Mouse (Mus musculus) midbrain, embryonic 13.5 days (tissue): Measurements from ENCODE around the gene Ganab. TPM values are rescaled to one million over a fixed set of nuclear protein-coding genes. Genes with fewer than 3 reads are reported as not detected.

Experiments used
- ATAC-seq: fragments of 200-750 bp; cut with Nextera tagmentation; 2 replicates; pipeline ENCODE4 v1.8.0; 2017; ENCODE audit warnings: mild to moderate bottlenecking, moderate TSS enrichment, moderate library complexity
- H3K27ac ChIP-seq: fragments of 300-500 bp; sonication (generic); 2 replicates; pipeline ENCODE4 v1.5.1; 2015; ENCODE audit warnings: inconsistent platforms, mild to moderate bottlenecking, moderate library complexity
- H3K27me3 ChIP-seq: fragments of 300-500 bp; sonication (generic); 2 replicates; pipeline ENCODE4 v1.6.1; 2015; ENCODE audit warnings: mild to moderate bottlenecking, inconsistent platforms
- H3K36me3 ChIP-seq: fragments of 300-500 bp; sonication (generic); 2 replicates; pipeline ENCODE4 v1.6.1; 2015; ENCODE audit warnings: mild to moderate bottlenecking, inconsistent platforms
- H3K4me1 ChIP-seq: fragments of 300-500 bp; sonication (generic); replicated peaks from 2 replicates; pipeline ENCODE4 v1.6.1; 2015; ENCODE audit warnings: inconsistent platforms
- H3K4me2 ChIP-seq: fragments of 300-500 bp; sonication (generic); replicated peaks from 2 replicates; pipeline ENCODE4 v1.6.1; 2015; ENCODE audit warnings: moderate library complexity, mild to moderate bottlenecking, inconsistent platforms
- H3K4me3 ChIP-seq: fragments of 300-500 bp; sonication (generic); replicated peaks from 2 replicates; pipeline ENCODE4 v1.5.1; 2015; ENCODE audit warnings: mild to moderate bottlenecking, inconsistent platforms
- H3K9ac ChIP-seq: fragments of 300-500 bp; sonication (generic); replicated peaks from 2 replicates; pipeline ENCODE4 v1.6.1; 2015; ENCODE audit warnings: mild to moderate bottlenecking, inconsistent platforms
- H3K9me3 ChIP-seq: fragments of 300-500 bp; sonication (generic); 2 replicates; pipeline ENCODE4 v1.6.1; 2016; ENCODE audit warnings: mild to moderate bottlenecking, inconsistent platforms
- WGBS: fragments of 180-500 bp; shearing (Covaris S2); methylation state at CpG from one replicate; pipeline ENCODE4 v1.1.7; 2015; 5-methylcytosine and 5-hydroxymethylcytosine counted together
- polyA plus RNA-seq: library from polyadenylated mRNA; unstranded; fragments of >200 nt; fragmentation: Nextera tagmentation; extraction: Ambion mirVana; gene quantifications from 2 replicates; pipeline ENCODE4 v1.2.1, GENCODE M21; 2015

The Ganab gene
- polyA plus RNA-seq, 1 experiment from 2014 or later, result 99.8 TPM

DNA sequence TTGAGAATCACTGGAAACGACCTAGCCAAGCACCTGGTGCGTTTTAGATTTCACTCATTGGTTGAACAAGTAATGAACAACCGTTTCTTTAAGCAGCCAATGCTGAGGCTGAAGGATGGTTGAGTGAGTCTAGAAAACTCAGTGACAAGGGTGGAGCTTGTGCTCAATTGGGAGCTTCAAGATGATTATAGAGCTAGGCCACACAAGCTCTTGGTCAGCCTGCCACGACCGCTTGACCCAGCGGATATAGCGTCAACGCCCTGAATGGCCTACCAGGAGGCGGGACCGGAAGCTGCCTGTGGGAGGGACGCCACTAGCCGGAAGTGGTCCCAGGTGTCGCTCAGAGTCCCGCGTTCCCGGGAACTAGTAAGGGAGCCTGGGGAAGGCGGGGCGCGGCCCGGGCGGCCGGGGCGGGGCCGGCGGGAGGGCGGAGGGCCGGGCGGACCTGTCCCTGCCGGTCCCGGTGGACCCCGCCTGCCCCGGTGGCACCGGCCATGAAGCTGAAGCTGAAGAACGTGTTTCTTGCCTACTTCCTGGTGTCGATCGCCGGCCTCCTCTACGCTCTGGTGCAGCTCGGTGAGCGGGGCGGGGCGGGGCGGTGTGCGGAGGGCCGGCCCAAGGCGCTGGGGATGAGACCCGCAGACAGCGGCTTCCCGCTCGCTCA lies 22.3 kb downstream of the Ganab start, which contains the start of gene B3gat3:
TSS of gene B3gat3 (plus strand) at position 302 of the 664 bp plus-strand sequence.
- Histone ChIP-seq H3K27ac (peak within 1 kb of the TSS; percentile 89), H3K36me3 (peaks cover 19% of the 10 kb centered on the region), H3K4me3 (peak within 1 kb of the TSS; percentile 91), H3K9ac (peak within 1 kb of the TSS; percentile 86), H3K4me2 (peak within 1 kb of the TSS; percentile 87), H3K9me3 (no peaks in the 10 kb centered on the region), H3K4me1 (peaks cover 11% of the 10 kb centered on the region), H3K27me3 (no peaks in the 10 kb centered on the region)
- 3% methylated on average over 44 of the region's 50 CpGs for WGBS
- peak; percentile 99 for ATAC-seq

DNA sequence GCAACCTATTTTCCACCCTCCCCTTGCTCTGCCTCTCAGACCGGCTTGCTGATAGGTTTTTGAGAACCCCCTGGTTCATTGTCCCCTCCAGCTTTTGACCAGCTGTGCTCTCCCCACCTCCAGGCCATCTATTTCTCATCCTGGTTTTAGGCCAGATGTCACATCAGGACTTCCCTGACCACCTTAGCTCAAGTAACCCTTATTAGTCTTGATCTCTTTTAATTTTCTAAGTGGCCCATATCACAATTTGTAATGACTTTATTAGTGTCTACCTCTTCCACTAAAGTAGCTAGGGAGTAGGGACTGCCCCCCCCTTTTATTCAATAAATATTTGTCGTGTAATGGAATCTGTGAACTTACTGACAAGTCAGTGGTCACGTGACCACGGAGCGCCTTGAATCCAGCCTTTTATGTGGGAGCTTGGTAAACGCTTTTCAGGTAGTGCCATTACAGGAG lies 23.0 kb downstream of the Ganab start:
- Histone ChIP-seq H3K27ac (peak overlapping the region; percentile 89), H3K27me3 (no peaks in the 10 kb centered on the region), H3K4me2 (peak overlapping the region; percentile 87), H3K4me1 (peaks cover 11% of the 10 kb centered on the region), H3K9ac (peak overlapping the region; percentile 86), H3K9me3 (no peaks in the 10 kb centered on the region), H3K36me3 (peaks cover 19% of the 10 kb centered on the region), H3K4me3 (peak overlapping the region; percentile 91)
- whole genome bisulfite sequencing, result 3% methylated on average over 6 of the region's 6 CpGs
- ATAC-seq, result no peak

DNA sequence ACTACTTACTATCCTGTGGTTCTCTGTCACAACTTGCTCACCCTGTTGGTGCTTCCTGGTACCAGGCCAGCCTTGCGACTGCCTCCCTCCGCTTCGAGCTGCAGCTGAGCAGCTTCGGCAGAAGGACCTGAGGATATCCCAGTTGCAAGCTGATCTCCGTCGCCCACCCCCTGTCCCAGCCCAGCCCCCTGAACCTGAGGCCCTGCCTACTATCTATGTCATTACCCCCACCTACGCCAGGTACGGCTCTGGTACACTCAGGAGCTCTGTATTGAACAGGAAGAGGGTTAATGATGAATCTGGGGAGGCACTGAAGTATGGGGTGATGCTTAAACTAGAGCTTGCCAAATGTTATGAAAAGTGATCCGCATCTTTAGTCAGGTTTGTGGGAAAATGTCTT lies 23.9 kb downstream of the Ganab start:
- no peak for ATAC-seq
- Histone ChIP-seq H3K27me3 (no peaks in the 10 kb centered on the region), H3K27ac (no peak overlapping the region), H3K4me1 (peaks cover 11% of the 10 kb centered on the region), H3K9ac (0 out of 2 replicates have a peak overlapping the region, but pooled peaks have one; percentile 28), H3K4me2 (peak overlapping the region; percentile 87; the same call in 1 of the 2 replicates), H3K36me3 (peaks cover 19% of the 10 kb centered on the region), H3K9me3 (no peaks in the 10 kb centered on the region), H3K4me3 (peak overlapping the region; percentile 91; the same call in 1 of the 2 replicates)
- 86% methylated on average over 9 of the region's 9 CpGs for WGBS

DNA sequence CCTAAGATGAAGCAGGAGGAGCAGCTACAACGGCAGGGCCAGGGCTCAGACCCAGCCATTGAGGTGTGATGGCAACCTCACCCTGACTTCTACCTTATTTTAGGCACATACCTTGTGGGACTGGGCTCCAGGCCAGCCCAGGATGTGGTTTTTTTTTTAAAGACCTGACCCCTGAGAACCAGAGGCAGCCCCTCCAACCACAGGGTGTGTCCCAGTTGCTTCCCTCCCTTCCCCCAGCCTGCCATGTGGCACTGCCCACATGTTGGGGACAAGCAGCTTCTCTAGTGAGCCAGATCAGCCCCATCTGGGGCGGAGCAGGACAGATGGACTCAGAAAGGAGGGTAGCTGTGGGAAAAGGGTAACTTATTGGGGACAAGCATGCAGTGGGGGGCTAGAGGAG lies 28.9 kb downstream of the Ganab start:
- no peak overlapping the region for H3K27ac ChIP-seq
- ATAC-seq, result no peak
- peaks cover 23% of the 10 kb centered on the region for H3K4me1 ChIP-seq
- 72% methylated on average over 2 of the region's 2 CpGs for WGBS
- H3K4me2 ChIP-seq, result no peak overlapping the region
- no peak overlapping the region for H3K4me3 ChIP-seq
- no peak overlapping the region for H3K9ac ChIP-seq
- no peaks in the 10 kb centered on the region for H3K9me3 ChIP-seq
- H3K36me3 ChIP-seq, result peaks cover 25% of the 10 kb centered on the region
- H3K27me3 ChIP-seq, result peaks cover 14% of the 10 kb centered on the region; the same call in 1 of the 2 replicates

DNA sequence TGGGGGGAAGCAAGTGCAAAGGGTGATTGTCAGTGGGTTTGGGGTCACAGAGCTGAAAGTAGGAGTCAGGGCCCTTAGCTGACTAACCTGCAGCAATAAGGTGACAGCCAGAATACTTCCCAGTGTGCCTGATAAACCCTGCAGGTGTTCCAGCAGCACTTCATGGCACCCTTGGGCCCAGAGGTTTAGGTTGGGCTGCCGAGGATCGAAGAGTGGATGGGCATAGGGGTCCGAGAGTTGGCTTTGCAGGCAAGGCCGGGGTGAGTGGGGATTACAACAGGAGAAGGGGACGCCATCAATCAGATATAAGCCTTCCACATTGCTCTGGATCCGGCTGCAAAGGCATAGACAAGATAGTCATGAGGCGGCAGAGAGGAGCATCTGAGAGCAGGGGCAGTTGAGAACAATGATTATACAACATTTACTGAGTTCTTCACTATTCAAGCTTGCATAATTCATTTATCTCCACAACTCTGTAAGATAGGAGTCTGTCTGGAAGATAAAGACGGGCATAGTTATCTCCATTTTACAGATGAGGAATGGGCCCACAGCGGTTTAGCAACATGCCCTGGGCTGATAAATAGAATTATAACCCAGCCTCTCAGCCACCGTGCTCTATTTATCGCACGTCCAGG lies 30.1 kb downstream of the Ganab start:
- no peak for ATAC-seq
- no peak overlapping the region for H3K4me3 ChIP-seq
- H3K36me3 ChIP-seq, result peaks cover 25% of the 10 kb centered on the region
- no peak overlapping the region for H3K9ac ChIP-seq
- H3K27me3 ChIP-seq, result peaks cover 14% of the 10 kb centered on the region; the same call in 1 of the 2 replicates
- no peak overlapping the region for H3K4me2 ChIP-seq
- no peak overlapping the region; the same call in 1 of the 2 replicates for H3K27ac ChIP-seq
- H3K4me1 ChIP-seq, result peaks cover 21% of the 10 kb centered on the region
- H3K9me3 ChIP-seq, result no peaks in the 10 kb centered on the region
- 88% methylated on average over 12 of the region's 12 CpGs for WGBS

DNA sequence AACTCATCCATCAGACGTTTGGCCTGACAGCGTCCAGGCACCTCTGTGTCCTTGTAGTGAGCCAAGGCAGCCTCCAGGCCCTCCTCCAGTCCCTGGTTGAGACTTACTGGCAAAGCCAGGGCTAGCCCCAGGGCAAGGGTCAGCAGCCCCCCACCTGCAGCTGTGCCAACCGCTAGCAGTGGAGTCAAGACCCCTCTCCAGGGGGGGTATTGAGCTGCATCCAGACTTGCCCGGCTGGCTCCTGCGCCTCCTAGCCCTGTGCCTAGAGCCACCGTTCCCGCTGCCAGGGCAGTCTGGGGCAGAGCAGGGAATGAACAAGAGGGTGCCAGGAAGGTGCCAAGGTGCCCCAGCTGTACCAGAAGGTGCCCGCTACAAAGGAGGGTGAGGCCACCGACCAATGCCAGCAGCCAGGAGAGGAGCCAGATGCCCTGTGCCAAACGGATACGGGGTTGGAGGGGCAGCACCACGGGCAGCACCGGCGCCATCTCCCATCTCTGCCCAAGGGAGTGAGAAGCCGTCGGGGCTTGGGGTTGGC lies 30.9 kb downstream of the Ganab start:
- ATAC-seq, result peak; percentile 64
- H3K27ac ChIP-seq, result no peak overlapping the region; the same call in 1 of the 2 replicates
- peaks cover 21% of the 10 kb centered on the region for H3K4me1 ChIP-seq
- peak overlapping the region; percentile 76 for H3K9ac ChIP-seq
- peaks cover 14% of the 10 kb centered on the region; the same call in 1 of the 2 replicates for H3K27me3 ChIP-seq
- H3K4me2 ChIP-seq, result peak overlapping the region; percentile 78
- peak overlapping the region; percentile 57 for H3K4me3 ChIP-seq
- peaks cover 25% of the 10 kb centered on the region for H3K36me3 ChIP-seq
- no peaks in the 10 kb centered on the region for H3K9me3 ChIP-seq
- WGBS, result 19% methylated on average over 16 of the region's 16 CpGs

DNA sequence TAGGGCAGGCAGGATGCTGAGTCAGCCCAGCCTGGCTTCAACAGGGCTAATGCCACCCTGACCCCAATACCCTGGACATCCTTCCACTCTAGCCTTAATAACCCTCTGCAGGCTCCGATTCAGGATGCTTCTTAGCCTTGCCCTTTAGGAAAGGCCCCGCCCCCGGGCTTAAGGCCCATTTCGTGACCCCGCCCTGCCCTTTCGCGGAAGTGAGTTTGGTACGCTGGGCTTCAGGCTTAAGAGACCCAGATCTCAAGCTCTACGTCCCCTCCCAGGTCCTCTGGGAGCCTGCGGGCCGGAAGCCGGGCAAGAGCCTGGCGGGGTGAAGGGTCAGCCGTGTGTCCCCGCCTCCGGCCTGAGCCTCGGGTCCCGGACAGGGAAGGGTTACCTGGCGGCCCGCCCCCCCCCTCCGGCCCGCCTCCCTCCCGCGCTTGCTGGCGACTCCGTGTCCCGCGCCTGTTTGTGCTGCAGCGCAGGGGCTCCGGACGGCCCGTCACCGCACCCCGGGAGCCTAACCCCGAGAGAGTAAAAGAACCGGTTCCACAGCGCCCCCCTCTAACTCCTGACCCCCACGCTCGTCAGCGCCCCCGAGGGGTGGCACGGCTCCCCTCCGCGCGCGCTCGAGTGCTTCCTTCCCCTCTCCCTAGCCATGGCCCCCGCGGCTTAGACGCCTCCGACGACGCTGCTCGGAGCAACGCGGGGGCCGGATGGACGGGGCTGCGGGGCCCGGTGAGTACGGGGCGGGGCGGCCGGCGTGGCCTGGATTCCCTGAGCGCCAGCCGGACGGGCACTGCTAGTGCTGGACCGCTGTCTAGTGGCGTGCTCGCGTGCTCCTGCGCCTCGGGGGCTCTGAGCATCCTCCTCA lies 31.6 kb downstream of the Ganab start, which contains the start of the genes Rom1 and Eml3:
TSS of gene Rom1 (minus strand) at position 133 of the 865 bp plus-strand sequence.
TSS of gene Eml3 (plus strand) at position 329 of the 865 bp plus-strand sequence.
- Histone ChIP-seq H3K9ac (peak within 1 kb of the TSS; percentile 76), H3K36me3 (peaks cover 26% of the 10 kb centered on the region), H3K27ac (no peak within 1 kb of the TSS; the same call in 1 of the 2 replicates), H3K9me3 (no peaks in the 10 kb centered on the region), H3K27me3 (peaks cover 14% of the 10 kb centered on the region; the same call in 1 of the 2 replicates), H3K4me2 (peak within 1 kb of the TSS; percentile 78), H3K4me3 (peak within 1 kb of the TSS; percentile 57), H3K4me1 (peaks cover 21% of the 10 kb centered on the region)
- WGBS, result 1% methylated on average over 67 of the region's 74 CpGs
- peak; percentile 71 for ATAC-seq

DNA sequence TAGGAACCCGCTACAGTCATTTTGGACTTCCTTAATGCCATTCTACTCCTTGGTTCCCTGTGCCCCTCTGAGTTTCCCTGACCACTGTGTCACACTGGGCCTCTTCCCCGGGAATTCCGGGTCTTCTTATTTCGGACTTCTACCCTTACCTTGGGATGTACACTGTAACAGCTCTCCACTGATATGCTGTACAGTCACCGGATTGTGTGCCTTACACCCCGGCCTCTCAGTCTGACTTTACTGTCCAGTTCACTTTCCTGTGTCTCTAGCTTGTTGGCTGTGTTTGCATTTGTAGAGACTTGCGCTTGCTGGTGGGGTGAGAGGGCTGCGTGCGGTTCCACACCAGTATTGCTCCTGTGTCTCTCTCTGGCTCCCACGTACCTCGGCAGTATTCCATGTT lies 32.2 kb downstream of the Ganab start:
- H3K36me3 ChIP-seq, result peaks cover 30% of the 10 kb centered on the region
- peak overlapping the region; percentile 78 for H3K4me2 ChIP-seq
- peak overlapping the region; percentile 57 for H3K4me3 ChIP-seq
- no peak overlapping the region for H3K27ac ChIP-seq
- H3K9me3 ChIP-seq, result no peaks in the 10 kb centered on the region
- H3K27me3 ChIP-seq, result peaks cover 14% of the 10 kb centered on the region; the same call in 1 of the 2 replicates
- WGBS, result 13% methylated on average over 11 of the region's 11 CpGs
- peak overlapping the region; percentile 76 for H3K9ac ChIP-seq
- ATAC-seq, result no peak
- peaks cover 21% of the 10 kb centered on the region for H3K4me1 ChIP-seq

DNA sequence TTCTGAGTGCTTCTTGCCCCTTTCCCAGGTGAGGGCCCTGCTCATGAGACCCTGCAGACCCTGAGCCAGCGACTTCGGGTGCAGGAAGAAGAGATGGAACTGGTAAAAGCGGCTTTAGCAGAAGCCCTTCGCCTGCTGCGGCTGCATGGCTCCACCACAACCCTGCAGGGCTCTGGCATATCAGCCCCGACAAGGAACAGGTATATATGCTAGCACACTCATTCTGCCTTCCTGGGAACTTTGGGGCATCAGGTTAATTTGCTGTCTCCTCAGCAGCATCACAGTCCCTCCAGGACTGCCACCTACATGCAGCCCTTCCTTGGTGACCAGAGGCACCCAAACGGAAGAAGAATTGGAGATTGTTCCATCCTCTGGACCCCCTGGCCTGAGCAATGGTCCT lies 32.9 kb downstream of the Ganab start:
- Histone ChIP-seq H3K4me1 (peaks cover 21% of the 10 kb centered on the region), H3K27ac (no peak overlapping the region), H3K9ac (0 out of 2 replicates have a peak overlapping the region, but pooled peaks have one; percentile 76), H3K27me3 (peaks cover 14% of the 10 kb centered on the region; the same call in 1 of the 2 replicates), H3K36me3 (peaks cover 24% of the 10 kb centered on the region), H3K4me2 (peak overlapping the region; percentile 78), H3K4me3 (no peak overlapping the region), H3K9me3 (no peaks in the 10 kb centered on the region)
- ATAC-seq, result no peak
- WGBS, result 86% methylated on average over 7 of the region's 7 CpGs

DNA sequence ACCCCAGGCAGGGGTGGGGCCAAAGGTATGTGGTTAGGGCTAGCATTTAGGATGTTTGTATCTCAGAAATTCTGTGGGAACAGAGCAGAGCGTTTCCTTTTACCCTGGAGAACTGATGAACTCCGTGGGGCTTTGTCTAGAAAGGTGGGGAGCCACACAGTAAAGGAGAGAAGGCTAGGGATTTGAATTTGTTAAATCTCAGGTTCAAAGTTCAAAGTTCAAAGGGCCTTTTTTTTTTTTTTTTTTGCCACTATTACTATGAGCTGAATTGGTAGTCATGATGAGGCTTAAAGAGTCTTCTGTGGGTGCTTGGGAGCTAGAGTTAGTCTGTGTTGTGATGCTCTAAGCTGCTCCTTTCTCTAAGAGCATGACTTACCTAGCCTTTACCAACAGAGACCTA lies 38.9 kb downstream of the Ganab start:
- H3K27me3 ChIP-seq, result no peaks in the 10 kb centered on the region
- WGBS, result 87% methylated on average over 2 of the region's 2 CpGs

DNA sequence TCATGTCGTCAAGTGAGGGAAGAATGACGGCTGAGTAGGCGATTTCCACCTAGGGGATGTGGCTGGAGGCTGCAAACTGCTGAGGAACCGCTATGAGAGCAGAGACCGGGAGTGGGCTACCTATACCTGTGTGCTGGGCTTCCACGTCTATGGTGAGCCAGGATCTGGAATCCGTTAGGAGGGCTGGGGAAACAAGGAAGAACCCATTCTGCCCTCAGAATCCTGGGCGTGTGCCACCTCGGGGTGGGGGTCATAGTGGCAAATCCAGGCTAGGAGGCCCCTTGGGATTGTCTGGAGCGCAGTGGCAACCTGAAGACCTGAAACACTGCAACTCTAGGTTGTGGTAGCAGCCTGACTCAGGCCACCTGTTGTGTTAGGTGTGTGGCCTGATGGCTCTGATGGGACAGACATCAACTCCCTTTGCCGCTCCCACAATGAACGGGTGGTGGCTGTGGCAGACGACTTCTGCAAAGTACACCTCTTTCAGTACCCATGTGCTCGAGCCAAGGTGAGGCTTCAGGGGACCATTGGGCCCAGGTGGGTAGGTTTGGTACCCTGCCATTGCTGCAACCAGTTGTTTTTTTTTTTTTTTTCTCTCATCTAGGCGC lies 42.8 kb downstream of the Ganab start:
- Histone ChIP-seq H3K9me3 (no peaks in the 10 kb centered on the region), H3K4me2 (peak overlapping the region; percentile 72), H3K27ac (no peak overlapping the region), H3K4me3 (peak overlapping the region; percentile 98; the same call in 1 of the 2 replicates), H3K9ac (peak overlapping the region; percentile 99), H3K27me3 (no peaks in the 10 kb centered on the region), H3K36me3 (peaks cover 25% of the 10 kb centered on the region), H3K4me1 (peaks cover 38% of the 10 kb centered on the region)
- WGBS, result 83% methylated on average over 15 of the region's 15 CpGs
- ATAC-seq, result no peak

More for the DNA sequence above, 38.9 kb downstream of the Ganab start:
- no peak for ATAC-seq
- Histone ChIP-seq H3K4me1 (peaks cover 12% of the 10 kb centered on the region), H3K9ac (no peak overlapping the region), H3K4me2 (no peak overlapping the region), H3K36me3 (peaks cover 12% of the 10 kb centered on the region; the same call in 1 of the 2 replicates), H3K27ac (no peak overlapping the region), H3K4me3 (no peak overlapping the region), H3K9me3 (no peaks in the 10 kb centered on the region)
